Mouse (Mus musculus) common myeloid progenitor, adult 5-6 weeks (primary cell): ENCODE measurements around the gene Abhd14b. TPM values are rescaled to one million over a fixed set of nuclear protein-coding genes. Genes with fewer than 3 reads are reported as not detected.

ENCODE experiments used
- total RNA-seq: library from RNA; stranded (forward); fragments of 200-1000, 187-1606 nt; gene quantifications from 2 replicates; pipeline ENCODE4 v1.2.3, GENCODE M21; 2017

The Abhd14b gene
- total RNA-seq, 1 experiment from 2014 or later, result 10.0 TPM

Other genes starting within 250 kb of the Abhd14b start
- gene Ppm1m, start 247.7 kb upstream of the Abhd14b start, total RNA-seq, result 9.4 and 14.7 TPM in 2 replicates
- 42.5 and 44.4 TPM in 2 replicates for gene Twf2, start 244.4 kb upstream of the Abhd14b start, total RNA-seq
- gene Tlr9, start 224.9 kb upstream of the Abhd14b start, total RNA-seq, result 0.41 and 0.53 TPM in 2 replicates
- 76.9 and 90.2 TPM in 2 replicates for gene Alas1, start 198.8 kb upstream of the Abhd14b start, total RNA-seq
- 22.9 and 26.5 TPM in 2 replicates for gene Poc1a, start 166.4 kb upstream of the Abhd14b start, total RNA-seq
- 10.1 and 23.6 TPM in 2 replicates for gene Dusp7, start 78.8 kb upstream of the Abhd14b start, total RNA-seq
- 1,609 and 1,977 TPM in 2 replicates for gene Rpl29, start 18.0 kb upstream of the Abhd14b start, total RNA-seq
- gene Acy1, start 9.1 kb upstream of the Abhd14b start, total RNA-seq, result 23.8 and 30.1 TPM in 2 replicates
- 22.0 and 28.9 TPM in 2 replicates for gene Abhd14a, start 219 bp downstream of the Abhd14b start, total RNA-seq
- 2.3 and 3.3 TPM in 2 replicates for gene Pcbp4, start 5.8 kb downstream of the Abhd14b start, total RNA-seq
- not detected in 2 replicates for gene Gpr62, start 18.5 kb downstream of the Abhd14b start, total RNA-seq
- 43.9 and 64.9 TPM in 2 replicates for gene Rrp9, start 28.5 kb downstream of the Abhd14b start, total RNA-seq
- 11.0 and 15.3 TPM in 2 replicates for gene Parp3, start 29.5 kb downstream of the Abhd14b start, total RNA-seq
- not detected in 2 replicates for gene Iqcf1, start 52.5 kb downstream of the Abhd14b start, total RNA-seq
- gene Iqcf5, start 67.1 kb downstream of the Abhd14b start, total RNA-seq, result not detected in 2 replicates
- not detected in 2 replicates for gene Iqcf3, start 114.2 kb downstream of the Abhd14b start, total RNA-seq
- not detected in 2 replicates for gene Iqcf4, start 123.5 kb downstream of the Abhd14b start, total RNA-seq
- gene Iqcf6, start 179.1 kb downstream of the Abhd14b start, total RNA-seq, result not detected in 2 replicates
- gene Grm2, start 208.6 kb downstream of the Abhd14b start, total RNA-seq, result not detected in 2 replicates
- 20.0 and 29.3 TPM in 2 replicates for gene Tex264, start 238.5 kb downstream of the Abhd14b start, total RNA-seq